Mouse (Mus musculus): ENCODE measurements around the gene Tpi1. TPM values are rescaled to one million over a fixed set of nuclear protein-coding genes. Genes with fewer than 3 reads are reported as not detected.
"Not testable (repeated sequence)": the region's sequence is repeated elsewhere in the genome, so short reads cannot be mapped to it uniquely, and the experiment has no call there.

Gene Tpi1
- polyA plus RNA-seq, 1 experiment, result 333 TPM

GRCm38 (mm10) chr6:124807366-124807765 lies 6.7 kb downstream of the Tpi1 start:
- DNase-seq (ENCODE audit: low read depth), result no peak
- no peak for TF ChIP-seq POLR2A (IDR thresholded peaks at IDR 0.05; ENCODE audit: borderline replicate concordance, extremely low read depth, insufficient read depth, insufficient read length, poor library complexity, severe bottlenecking)
- no peak for TF ChIP-seq CTCF (IDR thresholded peaks at IDR 0.05; ENCODE audit: borderline replicate concordance, extremely low read depth, insufficient read depth, insufficient read length)

DNA sequence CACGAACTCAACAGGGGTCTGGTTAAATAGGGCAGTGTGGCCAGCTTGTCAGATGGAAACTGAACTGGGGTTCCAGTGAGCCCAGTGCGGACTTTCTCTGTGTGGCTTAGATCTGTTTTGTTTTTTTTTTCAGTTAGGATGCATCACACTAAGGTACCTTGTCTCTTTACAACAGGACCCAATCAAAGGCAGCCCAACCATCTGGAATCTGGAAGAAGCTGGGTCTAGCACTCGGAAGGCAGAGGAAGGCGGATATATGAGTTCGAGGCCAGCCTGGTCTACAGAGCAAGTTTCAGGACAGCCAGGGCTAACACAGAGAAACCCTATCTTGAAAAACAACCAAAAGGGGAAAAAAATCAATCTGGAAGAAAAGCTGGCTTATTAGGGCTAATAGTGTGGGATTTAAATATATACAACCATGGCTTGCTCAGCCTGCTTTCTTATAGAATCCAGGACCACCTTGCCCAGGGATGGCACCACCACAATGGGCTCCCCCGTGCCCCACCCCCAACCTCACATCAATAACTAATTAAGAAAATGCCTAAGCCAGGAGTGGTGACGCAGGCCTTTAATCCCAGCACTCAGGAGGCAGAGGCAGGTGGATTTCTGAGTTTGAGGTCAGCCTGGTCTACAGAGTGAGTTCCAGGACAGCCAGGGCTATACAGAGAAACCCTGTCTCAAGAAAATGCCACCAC lies 7.5 kb downstream of the Tpi1 start:
- DNase-seq (ENCODE audit: low read depth), result no peak
- TF ChIP-seq POLR2A (IDR thresholded peaks at IDR 0.05; ENCODE audit: borderline replicate concordance, extremely low read depth, insufficient read depth, insufficient read length, poor library complexity, severe bottlenecking) (no peak), CTCF (IDR thresholded peaks at IDR 0.05; ENCODE audit: borderline replicate concordance, extremely low read depth, insufficient read depth, insufficient read length) (no peak)

DNA sequence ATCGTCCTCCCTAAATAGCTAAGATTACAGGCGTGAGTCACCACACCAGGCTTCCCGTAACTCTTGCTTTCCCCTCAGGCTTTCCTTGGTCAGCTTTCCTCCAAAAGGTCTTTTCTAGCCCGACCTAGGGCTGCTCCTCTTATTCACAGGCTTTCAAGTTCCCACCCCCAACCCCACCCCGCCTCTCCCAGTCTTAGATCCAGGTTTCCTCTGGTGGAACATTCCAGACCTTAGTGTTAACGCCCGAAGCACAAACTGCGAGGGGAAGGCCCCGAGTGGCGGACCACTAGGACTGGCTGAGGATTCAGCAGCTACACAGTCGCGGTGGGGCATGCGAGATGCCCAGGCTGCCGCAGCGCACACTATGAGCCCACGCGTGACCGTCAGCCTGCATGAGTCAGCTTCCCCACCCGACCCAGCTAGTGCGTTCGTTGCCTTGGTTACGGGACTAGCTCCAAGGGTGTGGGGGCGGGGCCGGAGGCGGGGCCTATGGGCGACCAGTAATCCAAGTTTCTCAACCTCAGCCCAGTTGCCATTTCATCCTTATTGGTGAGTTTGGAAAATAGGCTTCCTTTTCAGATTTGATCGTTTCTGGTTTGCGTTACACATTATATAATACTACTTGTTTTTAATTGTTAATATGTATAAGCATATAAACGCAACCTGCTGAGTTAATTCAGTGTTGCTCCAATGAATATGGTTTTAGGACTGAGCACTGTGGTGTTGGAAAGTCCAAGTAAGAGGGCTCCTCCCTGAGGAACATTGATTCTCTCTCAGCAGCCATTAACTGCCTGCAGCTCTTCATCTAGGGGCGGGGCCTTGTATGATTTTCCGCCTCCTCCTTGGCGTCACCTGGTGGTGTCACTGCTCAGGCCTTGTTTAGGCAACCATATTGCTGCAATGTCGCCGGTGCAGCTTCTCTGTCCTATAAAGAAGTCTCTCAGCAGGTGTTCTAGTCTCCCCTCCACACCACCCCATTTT lies 8.5 kb downstream of the Tpi1 start:
- TF ChIP-seq POLR2A (IDR thresholded peaks at IDR 0.05; ENCODE audit: borderline replicate concordance, extremely low read depth, insufficient read depth, insufficient read length, poor library complexity, severe bottlenecking), result no peak
- peak; percentile 33; the same call in 1 of the 2 replicates for TF ChIP-seq CTCF (IDR thresholded peaks at IDR 0.05; ENCODE audit: borderline replicate concordance, extremely low read depth, insufficient read depth, insufficient read length)
- peak; percentile 96 for DNase-seq (ENCODE audit: low read depth)

GRCm38 (mm10) chr6:124804341-124804740 lies 9.8 kb downstream of the Tpi1 start:
- TF ChIP-seq CTCF (IDR thresholded peaks at IDR 0.05; ENCODE audit: borderline replicate concordance, extremely low read depth, insufficient read depth, insufficient read length), result no peak
- no peak for DNase-seq (ENCODE audit: low read depth)

DNA sequence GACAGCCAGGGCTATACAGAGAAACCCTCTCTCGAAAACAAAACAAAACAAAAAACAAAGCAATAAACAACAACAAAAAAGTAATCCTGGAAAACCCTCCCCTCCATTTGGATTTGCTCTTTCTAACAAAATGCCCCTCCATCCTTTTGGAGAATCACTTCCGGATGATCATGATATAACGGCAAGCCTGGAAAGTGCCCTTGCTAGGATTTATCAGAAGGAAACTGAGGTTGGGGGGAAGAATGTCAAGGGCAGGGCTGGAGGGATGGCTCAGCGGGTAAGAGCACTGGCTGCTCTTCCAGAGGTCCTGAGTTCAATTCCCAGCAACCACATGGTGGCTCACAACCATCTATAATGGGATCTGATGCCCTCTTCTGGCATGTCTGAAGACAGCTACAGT lies 10.4 kb downstream of the Tpi1 start:
- not testable (repeated sequence) for DNase-seq (ENCODE audit: low read depth)

GRCm38 (mm10) chr6:124803061-124803460 lies 11.0 kb downstream of the Tpi1 start:
- DNase-seq (ENCODE audit: low read depth), result no peak
- no peak for TF ChIP-seq POLR2A (IDR thresholded peaks at IDR 0.05; ENCODE audit: borderline replicate concordance, extremely low read depth, insufficient read depth, insufficient read length, poor library complexity, severe bottlenecking)
- TF ChIP-seq CTCF (IDR thresholded peaks at IDR 0.05; ENCODE audit: borderline replicate concordance, extremely low read depth, insufficient read depth, insufficient read length), result no peak

DNA sequence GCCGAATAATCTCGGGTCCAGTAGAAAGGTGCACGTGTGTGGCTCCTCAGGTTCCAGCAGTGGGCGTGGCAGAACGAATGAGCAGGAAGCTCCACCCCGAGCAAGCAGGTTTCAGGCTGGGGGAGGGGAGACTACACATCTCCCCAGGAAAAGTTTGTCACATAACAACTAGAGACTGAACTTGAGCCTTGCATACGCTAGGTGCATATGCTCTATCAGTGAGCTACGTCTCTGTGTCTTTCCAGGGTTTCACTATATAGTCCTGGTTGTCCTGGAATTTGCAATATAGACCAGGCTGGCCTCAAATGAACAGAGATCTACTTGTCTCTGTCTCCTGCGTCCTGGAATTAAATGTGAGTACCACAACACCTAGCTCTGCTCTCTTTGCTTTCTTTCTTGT lies 11.7 kb downstream of the Tpi1 start:
- DNase-seq (ENCODE audit: low read depth), result not testable (repeated sequence)

- DNase-seq (ENCODE audit: low read depth), result no peak
- no peak for TF ChIP-seq POLR2A (IDR thresholded peaks at IDR 0.05; ENCODE audit: borderline replicate concordance, extremely low read depth, insufficient read depth, insufficient read length, poor library complexity, severe bottlenecking)
- TF ChIP-seq CTCF (IDR thresholded peaks at IDR 0.05; ENCODE audit: borderline replicate concordance, extremely low read depth, insufficient read depth, insufficient read length), result no peak
Measured at GRCm38 (mm10) chr6:124796200-124796599, 17.9 kb downstream of the Tpi1 start.

GRCm38 (mm10) chr6:124795781-124796180 lies 18.3 kb downstream of the Tpi1 start:
- no peak for DNase-seq (ENCODE audit: low read depth)
- TF ChIP-seq CTCF (IDR thresholded peaks at IDR 0.05; ENCODE audit: borderline replicate concordance, extremely low read depth, insufficient read depth, insufficient read length), result no peak

DNA sequence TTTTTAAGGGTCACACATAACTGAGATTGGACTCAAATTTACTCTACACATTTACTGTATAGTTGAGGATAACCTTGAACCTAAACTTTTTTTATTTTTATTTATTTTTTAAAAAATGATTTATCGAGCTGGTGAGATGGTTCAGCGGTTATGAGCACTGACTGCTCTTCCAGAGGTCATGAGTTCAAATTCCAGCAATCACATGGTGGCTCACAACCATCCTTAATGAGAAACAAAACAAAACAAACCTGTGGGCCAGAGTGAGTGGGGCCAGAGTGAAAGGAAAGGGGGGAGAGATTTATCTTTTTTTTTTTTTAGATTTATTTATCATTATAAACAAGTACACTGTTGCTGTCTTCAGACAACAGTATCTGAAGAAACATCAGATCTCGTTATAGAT lies 22.2 kb downstream of the Tpi1 start:
- TF ChIP-seq CTCF (IDR thresholded peaks at IDR 0.05; ENCODE audit: borderline replicate concordance, extremely low read depth, insufficient read depth, insufficient read length) (no peak), POLR2A (IDR thresholded peaks at IDR 0.05; ENCODE audit: borderline replicate concordance, extremely low read depth, insufficient read depth, insufficient read length, poor library complexity, severe bottlenecking) (no peak)
- no peak for DNase-seq (ENCODE audit: low read depth)

DNA sequence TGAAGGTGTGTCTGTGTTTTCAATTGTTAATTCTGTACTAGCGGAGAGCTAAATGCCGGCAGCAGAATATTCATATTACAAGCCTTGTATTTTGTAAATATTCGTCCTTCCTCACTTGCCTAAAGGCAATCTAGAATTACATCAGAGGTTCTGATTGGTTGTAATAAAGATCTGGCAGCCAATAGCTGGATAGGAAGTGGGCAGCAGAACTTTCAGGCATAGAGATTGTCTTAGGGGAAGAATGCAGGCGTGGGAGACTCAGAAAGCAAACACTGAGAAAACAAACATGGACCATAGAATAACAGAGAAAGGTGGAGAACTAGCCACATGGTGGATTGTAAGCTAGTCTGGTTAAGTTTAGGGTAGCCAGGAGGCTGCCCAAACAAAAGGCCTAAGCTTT lies 24.0 kb downstream of the Tpi1 start:
- no peak for DNase-seq (ENCODE audit: low read depth)
- TF ChIP-seq POLR2A (IDR thresholded peaks at IDR 0.05; ENCODE audit: borderline replicate concordance, extremely low read depth, insufficient read depth, insufficient read length, poor library complexity, severe bottlenecking) (no peak), CTCF (IDR thresholded peaks at IDR 0.05; ENCODE audit: borderline replicate concordance, extremely low read depth, insufficient read depth, insufficient read length) (no peak)

- DNase-seq (ENCODE audit: low read depth), result no peak
- TF ChIP-seq CTCF (IDR thresholded peaks at IDR 0.05; ENCODE audit: borderline replicate concordance, extremely low read depth, insufficient read depth, insufficient read length), result no peak
- no peak for TF ChIP-seq POLR2A (IDR thresholded peaks at IDR 0.05; ENCODE audit: borderline replicate concordance, extremely low read depth, insufficient read depth, insufficient read length, poor library complexity, severe bottlenecking)
Measured at GRCm38 (mm10) chr6:124789519-124789918, 24.6 kb downstream of the Tpi1 start.
